Mouse (Mus musculus): Measurements from ENCODE around the gene March6.

DNA sequence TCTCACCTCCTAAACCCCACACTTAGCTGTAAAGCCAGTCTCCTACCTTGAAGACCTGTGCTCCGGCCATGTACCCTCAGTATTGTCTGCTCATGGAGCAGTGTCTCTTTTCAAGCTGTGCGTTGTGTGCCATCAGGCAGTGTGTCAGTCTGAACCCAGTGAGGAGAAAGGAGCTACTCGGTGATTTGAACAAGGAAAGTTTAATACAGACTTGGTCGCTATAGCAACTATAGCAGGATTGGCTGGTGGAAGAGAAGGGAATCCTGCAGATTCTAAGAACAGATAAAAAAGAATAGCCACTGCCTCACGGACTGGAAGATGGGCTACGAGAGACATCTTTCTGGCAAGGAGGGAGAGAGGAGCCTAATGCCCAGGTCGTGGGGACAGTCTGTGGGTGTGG is 101.4 kb downstream of the March6 start:
- no peak for TF ChIP-seq HCFC1 (IDR thresholded peaks at IDR 0.05; ENCODE audit: borderline replicate concordance, insufficient read depth, low read length)
- TF ChIP-seq MAFK (IDR thresholded peaks at IDR 0.05; ENCODE audit: insufficient read depth, low read depth, low read length): no peak

Measured in ES-E14 (cell line).